Mouse (Mus musculus): ENCODE measurements around the gene Gnai3. TPM values are rescaled to one million over a fixed set of nuclear protein-coding genes. Genes with fewer than 3 reads are reported as not detected.

The Gnai3 gene
- total and polyA plus RNA-seq, 3 experiments = 54.1 to 145 (median 78.7) TPM

- no peak overlapping the region for H3K4me3 ChIP-seq (replicated peaks in 1 of 3; ENCODE audit: low read depth in 2 of 3, low read length in 2 of 3, poor library complexity in 1 of 3)
- no peaks in the 10 kb centered on the region for H3K27me3 ChIP-seq (replicated peaks)
- H3K36me3 ChIP-seq (replicated peaks in 1 of 2; ENCODE audit: control insufficient read depth in 1 of 2, insufficient read depth in 1 of 2, low read length in 1 of 2) = peaks cover 5 to 40% of the 10 kb centered on the region in 2 experiments
- H3K9me3 ChIP-seq (replicated peaks; ENCODE audit: low read length) = no peaks in the 10 kb centered on the region
- in situ Hi-C loops (cut with MboI; ENCODE audit: low pct_ligation_motif_present, low pct_unique_long_range_greater_than_20kb, low sequenced_read_pairs) (no loop called here), dilution Hi-C loops (cut with MboI; ENCODE audit: extremely low pct_ligation_motif_present, extremely low pct_unique_long_range_greater_than_20kb, low sequenced_read_pairs) (no loop called here)
- TF ChIP-seq CHD1 (IDR thresholded peaks at IDR 0.05; ENCODE audit: low read depth, low read length) (no peak), IRF4 (IDR thresholded peaks at IDR 0.05; ENCODE audit: low read depth, low read length) (no peak), TBP (conservative IDR thresholded peaks at IDR 0.05; ENCODE audit: low read depth, low read length) (no peak), E2F4 (IDR thresholded peaks at IDR 0.05; ENCODE audit: insufficient replicate concordance, low read depth, low read length) (no peak), EP300 (IDR thresholded peaks at IDR 0.05; ENCODE audit: low read length) (no peak), MAFK (IDR thresholded peaks at IDR 0.05; ENCODE audit: insufficient replicate concordance, low read length) (no peak), ZMIZ1 (IDR thresholded peaks at IDR 0.05; ENCODE audit: low read depth, low read length) (no peak), SMC3 (IDR thresholded peaks at IDR 0.05; ENCODE audit: low read depth, low read length) (no peak), NRF1 (IDR thresholded peaks at IDR 0.05; ENCODE audit: low read depth, low read length) (no peak), HCFC1 (IDR thresholded peaks at IDR 0.05; ENCODE audit: low read depth, low read length) (no peak), KAT2A (IDR thresholded peaks at IDR 0.05; ENCODE audit: insufficient replicate concordance, low read length) (no peak)
- H3K9ac ChIP-seq (ENCODE audit: insufficient read depth, low read depth) = no peak overlapping the region
- H3K4me2 ChIP-seq (ENCODE audit: insufficient read depth, low read depth, poor library complexity, severe bottlenecking) = no peak overlapping the region
- peaks cover 4 to 35% of the 10 kb centered on the region in 2 experiments for H3K4me1 ChIP-seq (ENCODE audit: control insufficient read depth in 1 of 2, insufficient read depth in 2 of 2)
- H3K27ac ChIP-seq (ENCODE audit: insufficient read depth, low read depth) = no peak overlapping the region
- DNase-seq (ENCODE audit: extremely low read depth) = no peak
- H3K79me2 ChIP-seq (replicated peaks; ENCODE audit: control insufficient read depth, extremely low read depth, insufficient read depth, poor library complexity, severe bottlenecking) = no peaks in the 10 kb centered on the region
Measured at GRCm38 (mm10) chr3:108094146-108094545, 51.8 kb downstream of the Gnai3 start.

GRCm38 (mm10) chr3:108093306-108093705 lies 52.6 kb downstream of the Gnai3 start:
- TF ChIP-seq NRF1 (IDR thresholded peaks at IDR 0.05; ENCODE audit: low read depth, low read length) = no peak
- no peak for TF ChIP-seq CHD1 (IDR thresholded peaks at IDR 0.05; ENCODE audit: low read depth, low read length)
- no peak for TF ChIP-seq JUND (conservative IDR thresholded peaks at IDR 0.05; ENCODE audit: low read depth, low read length)
- TF ChIP-seq MXI1 (IDR thresholded peaks at IDR 0.05; ENCODE audit: low read depth, low read length) = no peak
- TF ChIP-seq CTCF (conservative IDR thresholded peaks at IDR 0.05 in 1 of 2, IDR thresholded peaks at IDR 0.05 in 1 of 2; ENCODE audit: low read depth in 2 of 2, low read length in 2 of 2) = no peak
- no peak for TF ChIP-seq CHD2 (IDR thresholded peaks at IDR 0.05; ENCODE audit: low read length)
- TF ChIP-seq USF1 (IDR thresholded peaks at IDR 0.05; ENCODE audit: low read depth, low read length) = no peak
- no peak for TF ChIP-seq ZKSCAN1 (IDR thresholded peaks at IDR 0.05; ENCODE audit: borderline replicate concordance, low read depth, low read length)
- no peak for TF ChIP-seq EP300 (IDR thresholded peaks at IDR 0.05; ENCODE audit: low read length)
- TF ChIP-seq MYC (IDR thresholded peaks at IDR 0.05; ENCODE audit: low read depth, low read length) = no peak
- TF ChIP-seq ZMIZ1 (IDR thresholded peaks at IDR 0.05; ENCODE audit: low read depth, low read length) = no peak
- TF ChIP-seq ZC3H11A (IDR thresholded peaks at IDR 0.05; ENCODE audit: low read depth, low read length) = no peak
- TF ChIP-seq BHLHE40 (IDR thresholded peaks at IDR 0.05; ENCODE audit: low read depth, low read length) = no peak
- TF ChIP-seq NELFE (IDR thresholded peaks at IDR 0.05; ENCODE audit: low read depth, low read length) = no peak
- no peak for TF ChIP-seq HCFC1 (IDR thresholded peaks at IDR 0.05; ENCODE audit: low read depth, low read length)
- no peak for DNase-seq (ENCODE audit: extremely low read depth)
- Histone ChIP-seq H3K27ac (ENCODE audit: insufficient read depth, low read depth) (no peak overlapping the region), H3K4me3 (replicated peaks in 1 of 3; ENCODE audit: low read depth in 2 of 3, low read length in 2 of 3, poor library complexity in 1 of 3) (no peak overlapping the region), H3K4me2 (ENCODE audit: insufficient read depth, low read depth, poor library complexity, severe bottlenecking) (no peak overlapping the region), H3K27me3 (replicated peaks) (no peaks in the 10 kb centered on the region), H3K9ac (ENCODE audit: insufficient read depth, low read depth) (no peak overlapping the region), H3K36me3 (replicated peaks in 1 of 2; ENCODE audit: control insufficient read depth in 1 of 2, insufficient read depth in 1 of 2, low read length in 1 of 2) (peaks cover 0 to 34% of the 10 kb centered on the region in 2 experiments), H3K79me2 (replicated peaks; ENCODE audit: control insufficient read depth, extremely low read depth, insufficient read depth, poor library complexity, severe bottlenecking) (no peaks in the 10 kb centered on the region), H3K9me3 (replicated peaks; ENCODE audit: low read length) (no peaks in the 10 kb centered on the region), H3K4me1 (ENCODE audit: control insufficient read depth in 1 of 2, insufficient read depth in 2 of 2) (peaks cover 4 to 43% of the 10 kb centered on the region in 2 experiments)
- in situ Hi-C loops (cut with MboI; ENCODE audit: low pct_ligation_motif_present, low pct_unique_long_range_greater_than_20kb, low sequenced_read_pairs) (no loop called here), dilution Hi-C loops (cut with MboI; ENCODE audit: extremely low pct_ligation_motif_present, extremely low pct_unique_long_range_greater_than_20kb, low sequenced_read_pairs) (no loop called here)
